Mouse (Mus musculus) kidney, adult 11 months (tissue): ENCODE data around the gene Chp2.

ENCODE experiments used
- DNase-seq: peaks from one replicate; pipeline ENCODE4 v3.0.0; 2022

Chp2 gene

GRCm38 (mm10) chr7:122244166-122244565, 24.9 kb downstream of the Chp2 start:
- no peak for DNase-seq

DNA sequence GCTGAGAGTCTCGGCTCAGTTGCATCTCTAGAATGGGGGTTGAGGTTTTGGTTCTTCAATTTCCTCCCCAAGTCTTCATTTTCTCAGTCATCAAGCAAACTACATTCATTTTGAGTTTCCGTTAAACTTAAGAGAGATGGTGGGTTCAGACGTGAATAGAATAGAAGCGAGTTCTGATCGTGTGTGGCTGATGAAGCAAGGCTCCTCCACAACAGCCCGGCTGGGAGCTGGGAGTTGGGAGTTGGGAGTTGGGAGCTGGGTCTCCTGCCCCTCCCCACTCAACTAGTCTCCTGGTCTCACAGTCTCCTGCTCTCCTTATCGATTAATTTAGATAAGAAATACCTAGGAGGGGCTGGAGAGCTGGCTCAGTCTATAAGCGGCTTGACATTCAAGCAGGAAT, 25.3 kb downstream of the Chp2 start:
- no peak for DNase-seq

DNA sequence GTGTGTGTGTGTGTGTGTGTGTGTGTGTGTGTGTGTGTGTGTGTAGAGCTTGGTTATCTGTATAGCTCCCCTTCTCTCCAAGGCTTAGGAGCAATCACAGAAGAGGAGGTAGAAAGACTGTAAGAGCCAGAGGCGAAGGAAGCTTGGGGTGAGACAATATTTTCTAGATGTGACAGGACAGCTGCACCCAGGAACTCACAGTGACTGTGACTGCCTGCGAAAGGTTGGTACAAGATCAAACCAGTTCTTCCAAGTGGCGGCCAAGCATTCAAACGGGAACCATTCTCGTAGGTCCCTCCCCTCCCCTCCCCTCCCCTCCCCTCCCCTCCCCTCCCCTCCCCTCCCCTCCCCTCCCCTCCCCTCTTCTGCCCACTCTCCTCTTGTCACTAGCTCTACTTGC, 26.7 kb downstream of the Chp2 start:
- no peak for DNase-seq

- DNase-seq, result no peak
Measured at GRCm38 (mm10) chr7:122247254-122247864, 28.1 kb downstream of the Chp2 start.

GRCm38 (mm10) chr7:122249321-122249821, 30.1 kb downstream of the Chp2 start:
- DNase-seq, result no peak

GRCm38 (mm10) chr7:122251197-122252011, 32.1 kb downstream of the Chp2 start:
- DNase-seq, result peak; percentile 48

GRCm38 (mm10) chr7:122256722-122257121, 37.4 kb downstream of the Chp2 start:
- no peak for DNase-seq

- DNase-seq, result no peak
Measured at GRCm38 (mm10) chr7:122258521-122258920, 39.2 kb downstream of the Chp2 start.

DNA sequence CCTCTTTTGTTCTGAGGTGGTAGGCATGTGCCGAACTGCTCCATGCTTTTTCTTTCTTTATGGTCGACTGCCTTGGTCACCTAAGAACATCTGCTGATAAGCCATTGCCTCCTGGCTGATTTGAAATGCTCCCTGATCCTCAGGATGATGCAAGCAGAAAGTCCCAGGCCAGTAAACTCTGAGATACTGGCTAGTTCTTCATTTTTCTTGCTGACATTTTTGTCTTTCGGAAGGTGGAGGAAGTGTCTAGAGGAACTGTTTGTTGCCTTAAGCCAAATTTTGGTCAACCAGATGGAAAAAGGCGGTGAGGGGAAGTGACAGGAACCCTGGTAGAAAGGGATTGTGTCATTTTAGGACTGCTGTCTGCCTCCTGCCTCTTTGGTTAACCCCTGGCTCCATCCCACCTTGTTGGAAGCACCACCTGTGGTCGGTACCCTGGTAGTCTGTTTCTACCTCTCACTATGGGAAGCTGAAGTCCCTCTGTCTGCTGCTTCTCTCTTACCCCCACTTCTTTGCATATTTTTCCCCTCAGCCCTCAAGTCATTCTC, 40.8 kb downstream of the Chp2 start:
- DNase-seq, result no peak

DNA sequence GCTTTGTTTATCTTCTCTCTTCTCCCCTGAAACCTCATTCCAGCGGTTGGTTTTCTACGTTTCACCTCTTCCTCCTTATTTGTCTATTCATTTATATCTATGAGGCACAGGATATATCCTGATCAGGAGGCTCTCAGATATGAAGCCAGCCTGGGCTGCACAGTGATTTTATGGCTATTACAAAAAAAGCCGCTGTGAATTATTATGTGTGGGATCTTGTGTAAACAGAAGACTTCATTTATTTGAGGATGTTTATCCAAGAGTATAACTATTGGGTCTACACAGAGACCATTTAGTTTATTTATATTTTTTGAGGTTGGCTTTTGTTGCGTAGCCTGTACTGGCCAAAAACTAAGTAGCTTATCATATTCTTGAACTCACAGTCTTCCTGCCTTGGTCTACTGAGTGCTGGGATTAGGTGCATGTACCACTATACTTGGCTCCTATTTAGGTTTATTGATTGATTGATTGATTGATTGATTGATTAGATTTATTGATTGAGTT, 49.7 kb downstream of the Chp2 start:
- DNase-seq, result no peak

GRCm38 (mm10) chr7:122272334-122272733, 53.0 kb downstream of the Chp2 start:
- DNase-seq, result no peak
